Mouse (Mus musculus) liver, embryonic 14.5 days (tissue): ENCODE measurements around the gene Sdsl. TPM values are rescaled to one million over a fixed set of nuclear protein-coding genes. Genes with fewer than 3 reads are reported as not detected.
A peak's percentile ranks its signal among the peaks of the same experiment; 100 is the strongest.

ENCODE experiments used
- ATAC-seq: fragments of 200-750 bp; cut with Nextera tagmentation; 2 replicates; pipeline ENCODE4 v1.8.0; 2017; ENCODE audit warnings: moderate number of reproducible peaks, mild to moderate bottlenecking, moderate library complexity; ENCODE audit not compliant: insufficient read depth
- DNase-seq, 3 experiments: peaks; one replicate each; pipeline ENCODE4 v3.0.0-alpha.2; 2012 to 2013; ENCODE audit warnings: low read depth in 3 of 3, low spot score in 3 of 3
- H3K27ac ChIP-seq: fragments of 300-500 bp; sonication (generic); 2 replicates; pipeline ENCODE4 v1.5.1; 2014; ENCODE audit warnings: moderate library complexity, mild to moderate bottlenecking, control low read depth, inconsistent platforms
- H3K27me3 ChIP-seq: fragments of 300-500 bp; sonication (generic); 2 replicates; pipeline ENCODE4 v1.6.1; 2014; ENCODE audit warnings: mild to moderate bottlenecking, low read length, moderate library complexity; ENCODE audit not compliant: control insufficient read depth, insufficient read depth
- H3K36me3 ChIP-seq: fragments of 300-500 bp; sonication (generic); replicated peaks from 2 replicates; pipeline ENCODE4 v1.6.1; 2014; ENCODE audit warnings: low read depth; ENCODE audit not compliant: control insufficient read depth, insufficient read depth
- H3K4me1 ChIP-seq, 2 experiments: fragments of 200-500 bp in 1 of 2; fragments of 300-500 bp in 1 of 2; sonication (generic) in 1 of 2; replicated peaks; 2 replicates each; pipeline ENCODE4 v1.6.1; 2012 to 2014; ENCODE audit warnings: antibody characterized with exemption in 1 of 2, inconsistent platforms in 1 of 2, low read length in 1 of 2; ENCODE audit not compliant: control insufficient read depth in 2 of 2, insufficient read depth in 2 of 2
- H3K4me2 ChIP-seq: fragments of 300-500 bp; sonication (generic); 2 replicates; pipeline ENCODE4 v1.6.1; 2014; ENCODE audit warnings: low read depth, mild to moderate bottlenecking, control low read depth, moderate library complexity
- H3K4me3 ChIP-seq, 2 experiments: fragments of 200-500 bp in 1 of 2; fragments of 300-500 bp in 1 of 2; sonication (generic) in 1 of 2; 2 replicates each; pipeline ENCODE4 v1.5.1; 2012 to 2014; ENCODE audit warnings: low read depth in 2 of 2, low read length in 2 of 2, mild to moderate bottlenecking in 2 of 2, control low read depth in 1 of 2, inconsistent platforms in 1 of 2, moderate library complexity in 1 of 2; ENCODE audit not compliant: insufficient read depth in 1 of 2
- H3K9ac ChIP-seq: fragments of 300-500 bp; sonication (generic); replicated peaks from 2 replicates; pipeline ENCODE4 v1.6.1; 2014; ENCODE audit warnings: mild to moderate bottlenecking, control low read depth, moderate library complexity
- H3K9me3 ChIP-seq: fragments of 300-500 bp; sonication (generic); 2 replicates; pipeline ENCODE4 v1.6.1; 2016; ENCODE audit warnings: low read length, mixed read lengths; ENCODE audit not compliant: control insufficient read depth
- CTCF ChIP-seq: IDR thresholded peaks from 2 replicates; pipeline ENCODE4 v1.5.1; 2016; ENCODE audit warnings: antibody characterized with exemption, low read depth, control low read depth
- EP300 ChIP-seq: IDR thresholded peaks from 2 replicates; pipeline ENCODE4 v1.6.1; 2016; ENCODE audit warnings: antibody characterized with exemption, low read depth
- WGBS: fragments of 180-500 bp; shearing (Covaris S2); extraction: QIAGEN DNeasy Blood & Tissue Kit; methylation state at CpG from one replicate; pipeline ENCODE4 v1.1.7; 2014; ENCODE audit not compliant: insufficient replicate concordance; 5-methylcytosine and 5-hydroxymethylcytosine counted together
- polyA plus RNA-seq, 2 experiments: library from polyadenylated mRNA; depleted of rRNA in 1 of 2; stranded (reverse) in 1 of 2; unstranded in 1 of 2; fragments of >200 nt; fragmentation: Nextera tagmentation in 1 of 2; extraction: Ambion mirVana in 1 of 2; gene quantifications; 2 replicates each; pipeline versions ENCODE4 v1.2.1 to v1.2.3; 2012 to 2014

The Sdsl gene
- polyA plus RNA-seq, 2 experiments: 0.93 to 1.2 TPM

GRCm38 (mm10) chr5:120427451-120427938, 45.1 kb downstream of the Sdsl start:
- ATAC-seq: no peak
- TF ChIP-seq EP300: no peak
- no peak for TF ChIP-seq CTCF
- Histone ChIP-seq H3K4me1 (no peaks in the 10 kb centered on the region), H3K27ac (no peak overlapping the region), H3K4me3 (no peak overlapping the region), H3K36me3 (no peaks in the 10 kb centered on the region), H3K9ac (no peak overlapping the region), H3K9me3 (no peaks in the 10 kb centered on the region), H3K4me2 (no peak overlapping the region), H3K27me3 (peaks cover 84% of the 10 kb centered on the region)
- no peak for DNase-seq
- 2% methylated on average over 33 of the region's 33 CpGs for WGBS

- DNase-seq (no peak), ATAC-seq (no peak)
- Histone ChIP-seq H3K27me3 (peaks cover 75% of the 10 kb centered on the region), H3K4me1 (no peaks in the 10 kb centered on the region), H3K9ac (no peak overlapping the region), H3K4me2 (no peak overlapping the region), H3K4me3 (no peak overlapping the region), H3K36me3 (no peaks in the 10 kb centered on the region), H3K9me3 (no peaks in the 10 kb centered on the region), H3K27ac (no peak overlapping the region)
- WGBS: 2% methylated on average over 10 of the region's 10 CpGs
- TF ChIP-seq CTCF (no peak), EP300 (no peak)
These were observed 46.0 kb downstream of the Sdsl start for GRCm38 (mm10) chr5:120426572-120426971.

- WGBS: 1% methylated on average over 15 of the region's 20 CpGs
- no peak overlapping the region for H3K27ac ChIP-seq
- H3K36me3 ChIP-seq: no peaks in the 10 kb centered on the region
- no peaks in the 10 kb centered on the region for H3K9me3 ChIP-seq
- H3K9ac ChIP-seq: no peak overlapping the region
- TF ChIP-seq EP300 (no peak), CTCF (no peak)
- no peak for ATAC-seq
- H3K4me1 ChIP-seq: no peaks in the 10 kb centered on the region
- H3K4me3 ChIP-seq: no peak overlapping the region
- no peak for DNase-seq
- peaks cover 66% of the 10 kb centered on the region for H3K27me3 ChIP-seq
- no peak overlapping the region for H3K4me2 ChIP-seq
These were observed 46.9 kb downstream of the Sdsl start for GRCm38 (mm10) chr5:120425711-120426110.

- no peaks in the 10 kb centered on the region for H3K9me3 ChIP-seq
- H3K9ac ChIP-seq: no peak overlapping the region
- TF ChIP-seq EP300: no peak
- peaks cover 58% of the 10 kb centered on the region for H3K27me3 ChIP-seq
- H3K27ac ChIP-seq: no peak overlapping the region
- WGBS: 2% methylated on average over 11 of the region's 11 CpGs
- no peak overlapping the region for H3K4me3 ChIP-seq
- H3K4me2 ChIP-seq: no peak overlapping the region
- H3K4me1 ChIP-seq: no peaks in the 10 kb centered on the region
- H3K36me3 ChIP-seq: no peaks in the 10 kb centered on the region
- ATAC-seq (no peak), DNase-seq (no peak)
These were observed 48.0 kb downstream of the Sdsl start for GRCm38 (mm10) chr5:120424657-120425056.

GRCm38 (mm10) chr5:120424039-120424438, 48.6 kb downstream of the Sdsl start:
- H3K36me3 ChIP-seq: no peaks in the 10 kb centered on the region
- no peak overlapping the region for H3K9ac ChIP-seq
- H3K4me2 ChIP-seq: no peak overlapping the region
- TF ChIP-seq EP300 (no peak), CTCF (no peak)
- WGBS: under 1% methylated on average over 19 of the region's 19 CpGs
- peak; percentile 23 to 30 (median 29) for DNase-seq
- H3K27ac ChIP-seq: no peak overlapping the region
- no peak overlapping the region for H3K4me3 ChIP-seq
- no peaks in the 10 kb centered on the region for H3K9me3 ChIP-seq
- ATAC-seq: no peak
- no peaks in the 10 kb centered on the region for H3K4me1 ChIP-seq
- peaks cover 54% of the 10 kb centered on the region for H3K27me3 ChIP-seq
